In genomic region chr9:118455188-118455845, GRCm38 (mm10) we compare ENCODE assay signal across 25 mouse cellular contexts. TPM values are rescaled to one million over a fixed set of nuclear protein-coding genes. Genes with fewer than 3 reads are reported as not detected.
DNase-seq lines count a peak whose midpoint lies in the region; ATAC-seq and TF ChIP-seq lines count a peak whose summit lies in the region.
"Had no signal": no experiment of that assay in that cellular context is flagged by ENCODE, and none has a peak within 500 bp of the region (broad histone marks: within the 10 kb centered on the region; RNA-seq: fewer than 3 reads in every experiment).

No protein-coding gene starts in this region.

- peak; percentile 25 for DNase-seq in lung, postnatal 0 days (ENCODE audit: low spot score)
- no peak for DNase-seq in lung, postnatal 36 days
- peak; percentile 36 to 72 for DNase-seq in layer of hippocampus, adult 18-20 months (ENCODE audit: low spot score in 2 of 2)
- peak; percentile 24 to 71 for DNase-seq in layer of hippocampus, postnatal 14 days (ENCODE audit: low spot score in 2 of 2)
- DNase-seq in cerebellum, adult 11-12 months: no peak
- DNase-seq in heart, adult 9 months (ENCODE audit: low spot score in 2 of 2): no peak
- DNase-seq: adrenal gland, postnatal 14 days; cerebellum, adult 11 months; cerebellum, postnatal 10 days; gastrocnemius, postnatal 36 days; heart, adult 2 months; kidney, adult 2 months; kidney, postnatal 10 days; lung, adult 2 months; right cerebral cortex, adult 18-20 months had no signal

- no peak for TF ChIP-seq EP300 in lung, postnatal 0 days (IDR thresholded peaks at IDR 0.05)

- H3K9me3 ChIP-seq in forebrain, embryonic 13.5 days (replicated peaks): no peaks in the 10 kb centered on the region
- H3K9me3 ChIP-seq in forebrain, embryonic 12.5 days: no peaks in the 10 kb centered on the region
- H3K9me3 ChIP-seq in lung, postnatal 0 days (ENCODE audit: low read length): no peaks in the 10 kb centered on the region
- H3K9me3 ChIP-seq: hindbrain, embryonic 12.5 days; limb, embryonic 13.5 days; liver, embryonic 12.5 days; midbrain, embryonic 10.5 days; neural tube, embryonic 15.5 days had no signal

- H3K9ac ChIP-seq in forebrain, embryonic 13.5 days: no peak overlapping the region
- no peak overlapping the region for H3K9ac ChIP-seq in forebrain, embryonic 12.5 days
- no peak overlapping the region for H3K9ac ChIP-seq in lung, postnatal 0 days (replicated peaks; ENCODE audit: low read depth)
- H3K9ac ChIP-seq: hindbrain, embryonic 12.5 days; limb, embryonic 13.5 days; liver, embryonic 12.5 days; neural tube, embryonic 15.5 days had no signal

- H3K4me3 ChIP-seq in forebrain, embryonic 13.5 days: no peak overlapping the region
- H3K4me3 ChIP-seq in forebrain, embryonic 12.5 days (replicated peaks): no peak overlapping the region
- no peak overlapping the region for H3K4me3 ChIP-seq in lung, postnatal 0 days (ENCODE audit: low read depth, low read length)
- H3K4me3 ChIP-seq: heart, adult 2 months; hindbrain, embryonic 12.5 days; limb, embryonic 13.5 days; liver, embryonic 12.5 days; midbrain, embryonic 10.5 days; neural tube, embryonic 15.5 days had no signal

- TF ChIP-seq CTCF in lung, postnatal 0 days (IDR thresholded peaks at IDR 0.05): no peak

- no peaks in the 10 kb centered on the region for H3K27me3 ChIP-seq in forebrain, embryonic 13.5 days
- H3K27me3 ChIP-seq in forebrain, embryonic 12.5 days: peaks cover 5% of the 10 kb centered on the region
- no peaks in the 10 kb centered on the region for H3K27me3 ChIP-seq in lung, postnatal 0 days (replicated peaks; ENCODE audit: insufficient read depth, low read length)
- H3K27me3 ChIP-seq: liver, embryonic 12.5 days; neural tube, embryonic 15.5 days had no signal

- H3K36me3 ChIP-seq in forebrain, embryonic 13.5 days (ENCODE audit: poor library complexity, severe bottlenecking): no peaks in the 10 kb centered on the region
- no peaks in the 10 kb centered on the region for H3K36me3 ChIP-seq in forebrain, embryonic 12.5 days (replicated peaks)
- H3K36me3 ChIP-seq in lung, postnatal 0 days (ENCODE audit: insufficient read depth, low read length): no peaks in the 10 kb centered on the region
- H3K36me3 ChIP-seq: hindbrain, embryonic 12.5 days; limb, embryonic 13.5 days; liver, embryonic 12.5 days; midbrain, embryonic 10.5 days; neural tube, embryonic 15.5 days had no signal

- no peak overlapping the region for H3K27ac ChIP-seq in forebrain, embryonic 13.5 days
- H3K27ac ChIP-seq in forebrain, embryonic 12.5 days: no peak overlapping the region
- no peak overlapping the region for H3K27ac ChIP-seq in lung, postnatal 0 days (ENCODE audit: low read length)
- H3K27ac ChIP-seq: heart, adult 2 months; hindbrain, embryonic 12.5 days; limb, embryonic 13.5 days; liver, embryonic 12.5 days; midbrain, embryonic 10.5 days; neural tube, embryonic 15.5 days had no signal

- H3K4me1 ChIP-seq in forebrain, embryonic 13.5 days: peaks cover 5% of the 10 kb centered on the region; the same call in 1 of the 2 replicates
- no peaks in the 10 kb centered on the region for H3K4me1 ChIP-seq in forebrain, embryonic 12.5 days
- H3K4me1 ChIP-seq in lung, postnatal 0 days (ENCODE audit: insufficient read depth, low read depth, low read length): no peaks in the 10 kb centered on the region; the same call in 1 of the 2 replicates
- H3K4me1 ChIP-seq: limb, embryonic 13.5 days; liver, embryonic 12.5 days had no signal

- peak; percentile 86; the same call in 1 of the 2 replicates for ATAC-seq in forebrain, embryonic 13.5 days
- ATAC-seq in forebrain, embryonic 12.5 days (ENCODE audit: low FRiP score): no peak
- 0 out of 2 replicates have a peak, but pooled peaks have one; percentile 8 for ATAC-seq in lung, postnatal 0 days
- ATAC-seq: liver, embryonic 12.5 days had no signal

- H3K4me2 ChIP-seq in forebrain, embryonic 13.5 days: no peak overlapping the region
- H3K4me2 ChIP-seq in forebrain, embryonic 12.5 days: no peak overlapping the region
- no peak overlapping the region for H3K4me2 ChIP-seq in lung, postnatal 0 days (replicated peaks; ENCODE audit: low read depth, low read length)
- H3K4me2 ChIP-seq: hindbrain, embryonic 12.5 days; limb, embryonic 13.5 days; liver, embryonic 12.5 days; neural tube, embryonic 15.5 days had no signal

- 66% methylated on average over 9 of the region's 9 CpGs for WGBS in forebrain, embryonic 13.5 days
- 73% methylated on average over 9 of the region's 9 CpGs for WGBS in forebrain, embryonic 12.5 days
- 40% methylated on average over 9 of the region's 9 CpGs for WGBS in lung, postnatal 0 days

RNA-seq across cellular contexts. Expression of gene Eomes, which starts 22.7 kb away (rescaled TPM):
- 24.4 and 30.7 TPM in 2 replicates for polyA plus RNA-seq in forebrain, embryonic 13.5 days (2015; fragmentation: Nextera tagmentation; extraction: Ambion mirVana)
- 20.5 and 24.9 TPM in 2 replicates for polyA plus RNA-seq in forebrain, embryonic 12.5 days (2016; fragmentation: Nextera tagmentation; extraction: Ambion mirVana)
- 0.05 and 0.06 TPM in 2 replicates for polyA plus RNA-seq in lung, postnatal 0 days (2015; fragmentation: Nextera tagmentation; extraction: Ambion mirVana)
- total RNA-seq in layer of hippocampus, adult 18-20 months (2021): under 1 TPM; 0.15 to 0.27 TPM
- 1 to 10 TPM; 3.1 to 3.5 TPM for total RNA-seq in layer of hippocampus, postnatal 14 days (2021)
- total RNA-seq: gastrocnemius, postnatal 36 days; heart, postnatal 25 days had no signal
- polyA plus RNA-seq: heart, embryonic 14.5 days; liver, embryonic 12.5 days; neural tube, embryonic 15.5 days; small intestine, adult 2 months had no signal

RNA-seq across cellular contexts. Expression of gene Golga4, which starts 50.8 kb away (rescaled TPM):
- polyA plus RNA-seq in forebrain, embryonic 13.5 days (2015; fragmentation: Nextera tagmentation; extraction: Ambion mirVana): 54.3 and 56.1 TPM in 2 replicates
- polyA plus RNA-seq in forebrain, embryonic 12.5 days (2016; fragmentation: Nextera tagmentation; extraction: Ambion mirVana): 68.4 and 69.0 TPM in 2 replicates
- polyA plus RNA-seq in lung, postnatal 0 days (2015; fragmentation: Nextera tagmentation; extraction: Ambion mirVana): 30.6 and 35.6 TPM in 2 replicates
- 10 to 100 TPM; 81.1 to 82.8 TPM for total RNA-seq in layer of hippocampus, adult 18-20 months (2021)
- 10 to 100 TPM; 75.6 to 80.6 TPM for total RNA-seq in layer of hippocampus, postnatal 14 days (2021)

Comparison
In these comparisons a context has a peak if more than half of its experiments do, and no peak if none do; other contexts are left out.
1. DNase-seq: peak in lung, postnatal 0 days (single experiment), layer of hippocampus, adult 18-20 months (2 of 2) and layer of hippocampus, postnatal 14 days (2 of 2); none in lung, postnatal 36 days (single experiment), cerebellum, adult 11-12 months (single experiment) and heart, adult 9 months (0 of 2).
2. RNA of gene Eomes, which starts 22.7 kb away (polyA plus RNA-seq): 24.4 to 30.7 TPM in forebrain, embryonic 13.5 days and 20.5 to 24.9 TPM in forebrain, embryonic 12.5 days; 0.05 to 0.06 TPM in lung, postnatal 0 days; every median in the first group is over 10 times any median in the second.